Mouse (Mus musculus): Measurements from ENCODE around the gene Satb2.

GRCm38 (mm10) chr1:56748876-56749493 is 229.5 kb downstream of the Satb2 start:
- TF ChIP-seq POLR2A (IDR thresholded peaks at IDR 0.05; ENCODE audit: borderline replicate concordance, control insufficient read depth, low read depth, low read length) = no peak
- no peak for TF ChIP-seq CTCF (IDR thresholded peaks at IDR 0.05; ENCODE audit: control insufficient read depth, insufficient read depth, low read length)
